Mouse (Mus musculus) lung, embryonic 15.5 days (tissue): ENCODE results near the gene Sez6l. TPM values are rescaled to one million over a fixed set of nuclear protein-coding genes. Genes with fewer than 3 reads are reported as not detected.
A peak's percentile ranks its signal among the peaks of the same experiment; 100 is the strongest.

Source experiments
- ATAC-seq: fragments of 200-750 bp; cut with Nextera tagmentation; 2 replicates; pipeline ENCODE4 v1.8.0; 2017; ENCODE audit warnings: moderate number of reproducible peaks, borderline replicate concordance; ENCODE audit not compliant: low FRiP score, low TSS enrichment; ENCODE audit errors: extremely low read depth
- H3K27ac ChIP-seq: fragments of 300-500 bp; sonication (generic); 2 replicates; pipeline ENCODE4 v1.5.1; 2015; ENCODE audit warnings: moderate library complexity, mild to moderate bottlenecking, inconsistent platforms
- H3K27me3 ChIP-seq: fragments of 300-500 bp; sonication (generic); 2 replicates; pipeline ENCODE4 v1.6.1; 2015; ENCODE audit warnings: inconsistent platforms
- H3K36me3 ChIP-seq: fragments of 300-500 bp; sonication (generic); 2 replicates; pipeline ENCODE4 v1.6.1; 2015; ENCODE audit warnings: inconsistent platforms
- H3K4me1 ChIP-seq: fragments of 300-500 bp; sonication (generic); 2 replicates; pipeline ENCODE4 v1.6.1; 2015; ENCODE audit warnings: inconsistent platforms
- H3K4me2 ChIP-seq: fragments of 300-500 bp; sonication (generic); 2 replicates; pipeline ENCODE4 v1.6.1; 2015; ENCODE audit warnings: inconsistent platforms, mild to moderate bottlenecking, moderate library complexity
- H3K4me3 ChIP-seq: fragments of 300-500 bp; sonication (generic); 2 replicates; pipeline ENCODE4 v1.5.1; 2015; ENCODE audit warnings: mild to moderate bottlenecking, inconsistent platforms
- H3K9ac ChIP-seq: fragments of 300-500 bp; sonication (generic); 2 replicates; pipeline ENCODE4 v1.6.1; 2015; ENCODE audit warnings: inconsistent platforms
- H3K9me3 ChIP-seq: fragments of 300-500 bp; sonication (generic); 2 replicates; pipeline ENCODE4 v1.6.1; 2016; ENCODE audit warnings: inconsistent platforms
- WGBS: fragments of 180-500 bp; shearing (Covaris S2); methylation state at CpG from one replicate; pipeline ENCODE4 v1.1.7; 2015; 5-methylcytosine and 5-hydroxymethylcytosine counted together
- polyA plus RNA-seq: library from polyadenylated mRNA; unstranded; fragments of >200 nt; fragmentation: Nextera tagmentation; extraction: Ambion mirVana; gene quantifications from 2 replicates; pipeline ENCODE4 v1.2.1, GENCODE M21; 2015

Gene Sez6l
- polyA plus RNA-seq, 1 experiment from 2014 or later: 0.37 TPM

- H3K27ac ChIP-seq: no peak overlapping the region
- H3K4me1 ChIP-seq: peaks cover 19% of the 10 kb centered on the region
- no peak overlapping the region for H3K9ac ChIP-seq
- 5% methylated on average over 10 of the region's 10 CpGs for WGBS
- H3K36me3 ChIP-seq: no peaks in the 10 kb centered on the region
- no peak overlapping the region for H3K4me2 ChIP-seq
- ATAC-seq: 0 out of 2 replicates have a peak, but pooled peaks have one; percentile 17
- H3K27me3 ChIP-seq: peaks cover 61% of the 10 kb centered on the region
- no peak overlapping the region for H3K4me3 ChIP-seq
- no peaks in the 10 kb centered on the region for H3K9me3 ChIP-seq
Measured at GRCm38 (mm10) chr5:112577750-112578149, 765 bp upstream of the Sez6l start.

GRCm38 (mm10) chr5:112576361-112576992 is 508 bp downstream of the Sez6l start:
- ATAC-seq: 0 out of 2 replicates have a peak, but pooled peaks have one; percentile 10
- peaks cover 61% of the 10 kb centered on the region for H3K27me3 ChIP-seq
- WGBS: under 1% methylated on average over 48 of the region's 48 CpGs
- H3K9ac ChIP-seq: no peak overlapping the region
- no peaks in the 10 kb centered on the region for H3K36me3 ChIP-seq
- no peak overlapping the region for H3K27ac ChIP-seq
- H3K9me3 ChIP-seq: no peaks in the 10 kb centered on the region
- peak overlapping the region; percentile 31 for H3K4me3 ChIP-seq
- peaks cover 19% of the 10 kb centered on the region for H3K4me1 ChIP-seq
- H3K4me2 ChIP-seq: peak overlapping the region; percentile 59

- Histone ChIP-seq H3K9ac (no peak overlapping the region), H3K36me3 (no peaks in the 10 kb centered on the region), H3K4me1 (peaks cover 19% of the 10 kb centered on the region), H3K4me2 (no peak overlapping the region), H3K9me3 (no peaks in the 10 kb centered on the region), H3K27me3 (peaks cover 61% of the 10 kb centered on the region), H3K4me3 (no peak overlapping the region), H3K27ac (no peak overlapping the region)
- WGBS: 9% methylated on average over 12 of the region's 12 CpGs
- no peak for ATAC-seq
Measured at GRCm38 (mm10) chr5:112575151-112575915, 1.7 kb downstream of the Sez6l start.

- 9% methylated on average over 8 of the region's 8 CpGs for WGBS
- no peak overlapping the region for H3K27ac ChIP-seq
- H3K4me1 ChIP-seq: peaks cover 19% of the 10 kb centered on the region
- H3K9ac ChIP-seq: no peak overlapping the region
- H3K9me3 ChIP-seq: no peaks in the 10 kb centered on the region
- H3K36me3 ChIP-seq: no peaks in the 10 kb centered on the region
- H3K4me3 ChIP-seq: no peak overlapping the region
- ATAC-seq: no peak
- H3K4me2 ChIP-seq: no peak overlapping the region
- peaks cover 56% of the 10 kb centered on the region for H3K27me3 ChIP-seq
Measured at GRCm38 (mm10) chr5:112573916-112574315, 3.1 kb downstream of the Sez6l start.

GRCm38 (mm10) chr5:112572217-112572616 is 4.8 kb downstream of the Sez6l start:
- H3K9ac ChIP-seq: no peak overlapping the region
- ATAC-seq: no peak
- WGBS: 41% methylated on average over 2 of the region's 2 CpGs
- H3K27me3 ChIP-seq: peaks cover 39% of the 10 kb centered on the region
- H3K36me3 ChIP-seq: no peaks in the 10 kb centered on the region
- H3K4me2 ChIP-seq: no peak overlapping the region
- no peak overlapping the region for H3K27ac ChIP-seq
- H3K4me3 ChIP-seq: no peak overlapping the region
- no peaks in the 10 kb centered on the region for H3K9me3 ChIP-seq
- peaks cover 12% of the 10 kb centered on the region for H3K4me1 ChIP-seq

- ATAC-seq: no peak
- H3K4me2 ChIP-seq: no peak overlapping the region
- H3K27ac ChIP-seq: no peak overlapping the region
Measured at GRCm38 (mm10) chr5:112565489-112565888, 11.5 kb downstream of the Sez6l start.

GRCm38 (mm10) chr5:112565083-112565482 is 11.9 kb downstream of the Sez6l start:
- 87% methylated on average over 17 of the region's 17 CpGs for WGBS
- no peak for ATAC-seq
- H3K9me3 ChIP-seq: no peaks in the 10 kb centered on the region
- no peak overlapping the region for H3K4me2 ChIP-seq
- H3K9ac ChIP-seq: no peak overlapping the region
- H3K27me3 ChIP-seq: peaks cover 8% of the 10 kb centered on the region; the same call in 1 of the 2 replicates
- no peak overlapping the region for H3K27ac ChIP-seq
- no peaks in the 10 kb centered on the region for H3K36me3 ChIP-seq
- no peaks in the 10 kb centered on the region for H3K4me1 ChIP-seq
- no peak overlapping the region for H3K4me3 ChIP-seq

More at GRCm38 (mm10) chr5:112565489-112565888, 11.5 kb downstream of the Sez6l start:
- peaks cover 6% of the 10 kb centered on the region; the same call in 1 of the 2 replicates for H3K27me3 ChIP-seq
- H3K9ac ChIP-seq: no peak overlapping the region
- no peak overlapping the region for H3K4me3 ChIP-seq
- H3K36me3 ChIP-seq: no peaks in the 10 kb centered on the region
- 66% methylated on average over 8 of the region's 8 CpGs for WGBS
- no peaks in the 10 kb centered on the region for H3K4me1 ChIP-seq
- no peaks in the 10 kb centered on the region for H3K9me3 ChIP-seq

GRCm38 (mm10) chr5:112560869-112561499 is 16.0 kb downstream of the Sez6l start:
- H3K27ac ChIP-seq: no peak overlapping the region
- H3K36me3 ChIP-seq: no peaks in the 10 kb centered on the region
- no peak overlapping the region for H3K4me3 ChIP-seq
- H3K4me1 ChIP-seq: no peaks in the 10 kb centered on the region
- H3K9ac ChIP-seq: no peak overlapping the region
- peaks cover 10% of the 10 kb centered on the region; the same call in 1 of the 2 replicates for H3K27me3 ChIP-seq
- ATAC-seq: no peak
- WGBS: 70% methylated on average over 15 of the region's 15 CpGs
- H3K9me3 ChIP-seq: no peaks in the 10 kb centered on the region
- no peak overlapping the region for H3K4me2 ChIP-seq

- ATAC-seq: no peak
- WGBS: 69% methylated on average over 16 of the region's 16 CpGs
- H3K27me3 ChIP-seq: 0 out of 2 replicates have a peak, but pooled peaks cover 10% of the 10 kb centered on the region
Measured at GRCm38 (mm10) chr5:112560139-112560538, 16.8 kb downstream of the Sez6l start.

GRCm38 (mm10) chr5:112557396-112557795 is 19.6 kb downstream of the Sez6l start:
- Histone ChIP-seq H3K9me3 (no peaks in the 10 kb centered on the region), H3K4me3 (no peak overlapping the region), H3K9ac (no peak overlapping the region), H3K4me1 (no peaks in the 10 kb centered on the region), H3K4me2 (no peak overlapping the region), H3K27me3 (0 out of 2 replicates have a peak, but pooled peaks cover 4% of the 10 kb centered on the region), H3K36me3 (no peaks in the 10 kb centered on the region), H3K27ac (no peak overlapping the region)
- no peak for ATAC-seq
- WGBS: 67% methylated on average over 4 of the region's 4 CpGs

More at GRCm38 (mm10) chr5:112560139-112560538, 16.8 kb downstream of the Sez6l start:
- Histone ChIP-seq H3K4me3 (no peak overlapping the region), H3K4me2 (no peak overlapping the region), H3K9me3 (no peaks in the 10 kb centered on the region), H3K9ac (no peak overlapping the region), H3K4me1 (no peaks in the 10 kb centered on the region), H3K27ac (no peak overlapping the region), H3K36me3 (no peaks in the 10 kb centered on the region)

GRCm38 (mm10) chr5:112556640-112557039 is 20.3 kb downstream of the Sez6l start:
- H3K4me2 ChIP-seq: no peak overlapping the region
- 0 out of 2 replicates have a peak, but pooled peaks cover 4% of the 10 kb centered on the region for H3K27me3 ChIP-seq
- no peaks in the 10 kb centered on the region for H3K36me3 ChIP-seq
- no peak overlapping the region for H3K4me3 ChIP-seq
- no peak overlapping the region for H3K9ac ChIP-seq
- peaks cover 5% of the 10 kb centered on the region for H3K4me1 ChIP-seq
- no peaks in the 10 kb centered on the region for H3K9me3 ChIP-seq
- ATAC-seq: no peak
- H3K27ac ChIP-seq: no peak overlapping the region
- WGBS: 65% methylated on average over 3 of the region's 3 CpGs

GRCm38 (mm10) chr5:112554508-112554907 is 22.5 kb downstream of the Sez6l start:
- no peak for ATAC-seq
- Histone ChIP-seq H3K36me3 (no peaks in the 10 kb centered on the region), H3K4me1 (peaks cover 14% of the 10 kb centered on the region), H3K27me3 (no peaks in the 10 kb centered on the region), H3K4me2 (no peak overlapping the region), H3K27ac (no peak overlapping the region), H3K9me3 (no peaks in the 10 kb centered on the region), H3K9ac (no peak overlapping the region), H3K4me3 (no peak overlapping the region)
- WGBS: 66% methylated on average over 10 of the region's 10 CpGs
